Mouse (Mus musculus) midbrain, embryonic 16.5 days (tissue): ENCODE measurements around the gene Odr4. TPM values are rescaled to one million over a fixed set of nuclear protein-coding genes. Genes with fewer than 3 reads are reported as not detected.

ENCODE experiments used
- ATAC-seq: fragments of 200-750 bp; cut with Nextera tagmentation; 2 replicates; pipeline ENCODE4 v1.8.0; 2017; ENCODE audit warnings: moderate TSS enrichment
- H3K27ac ChIP-seq: fragments of 300-500 bp; sonication (generic); 2 replicates; pipeline ENCODE4 v1.5.1; 2014; ENCODE audit warnings: mild to moderate bottlenecking, low read length, mixed read lengths
- H3K27me3 ChIP-seq: fragments of 300-500 bp; sonication (generic); 2 replicates; pipeline ENCODE4 v1.6.1; 2014; ENCODE audit warnings: low read depth, low read length, mixed read lengths; ENCODE audit not compliant: control insufficient read depth, insufficient read depth
- H3K36me3 ChIP-seq: fragments of 300-500 bp; sonication (generic); 2 replicates; pipeline ENCODE4 v1.6.1; 2014; ENCODE audit warnings: mild to moderate bottlenecking, low read length, moderate library complexity, mixed read lengths; ENCODE audit not compliant: control insufficient read depth, insufficient read depth
- H3K4me1 ChIP-seq: fragments of 300-500 bp; sonication (generic); 2 replicates; pipeline ENCODE4 v1.6.1; 2014; ENCODE audit warnings: mild to moderate bottlenecking, low read length, mixed read lengths; ENCODE audit not compliant: control insufficient read depth, insufficient read depth
- H3K4me2 ChIP-seq: fragments of 300-500 bp; sonication (generic); 2 replicates; pipeline ENCODE4 v1.6.1; 2014; ENCODE audit warnings: mild to moderate bottlenecking, low read length, mixed read lengths
- H3K4me3 ChIP-seq: fragments of 300-500 bp; sonication (generic); 2 replicates; pipeline ENCODE4 v1.5.1; 2014; ENCODE audit warnings: low read depth, mild to moderate bottlenecking, low read length, moderate library complexity, mixed read lengths
- H3K9ac ChIP-seq: fragments of 300-500 bp; sonication (generic); 2 replicates; pipeline ENCODE4 v1.6.1; 2014; ENCODE audit warnings: low read depth, low read length, mixed read lengths
- H3K9me3 ChIP-seq: fragments of 300-500 bp; sonication (generic); replicated peaks from 2 replicates; pipeline ENCODE4 v1.6.1; 2014; ENCODE audit warnings: mild to moderate bottlenecking, low read length, mixed read lengths; ENCODE audit not compliant: control insufficient read depth, poor library complexity, severe bottlenecking
- WGBS: fragments of 180-500 bp; shearing (Covaris S2); extraction: QIAGEN DNeasy Blood & Tissue Kit; methylation state at CpG from one replicate; pipeline ENCODE4 v1.1.7; 2014; 5-methylcytosine and 5-hydroxymethylcytosine counted together
- polyA plus RNA-seq: library from polyadenylated mRNA; unstranded; fragments of >200 nt; fragmentation: Nextera tagmentation; extraction: Ambion mirVana; gene quantifications from 2 replicates; pipeline ENCODE4 v1.2.1, GENCODE M21; 2015

The Odr4 gene
- polyA plus RNA-seq, 1 experiment from 2014 or later, result 37.8 TPM

- H3K4me2 ChIP-seq, result no peak overlapping the region
- H3K9me3 ChIP-seq, result no peaks in the 10 kb centered on the region
- no peak overlapping the region for H3K9ac ChIP-seq
- WGBS, result 86% methylated on average over 3 of the region's 3 CpGs
- H3K4me1 ChIP-seq, result no peaks in the 10 kb centered on the region
- peaks cover 3% of the 10 kb centered on the region for H3K36me3 ChIP-seq
- H3K4me3 ChIP-seq, result no peak overlapping the region
- H3K27me3 ChIP-seq, result no peaks in the 10 kb centered on the region
- ATAC-seq, result no peak
- no peak overlapping the region for H3K27ac ChIP-seq
Measured at GRCm38 (mm10) chr1:150372895-150373294, 20.0 kb downstream of the Odr4 start.

DNA sequence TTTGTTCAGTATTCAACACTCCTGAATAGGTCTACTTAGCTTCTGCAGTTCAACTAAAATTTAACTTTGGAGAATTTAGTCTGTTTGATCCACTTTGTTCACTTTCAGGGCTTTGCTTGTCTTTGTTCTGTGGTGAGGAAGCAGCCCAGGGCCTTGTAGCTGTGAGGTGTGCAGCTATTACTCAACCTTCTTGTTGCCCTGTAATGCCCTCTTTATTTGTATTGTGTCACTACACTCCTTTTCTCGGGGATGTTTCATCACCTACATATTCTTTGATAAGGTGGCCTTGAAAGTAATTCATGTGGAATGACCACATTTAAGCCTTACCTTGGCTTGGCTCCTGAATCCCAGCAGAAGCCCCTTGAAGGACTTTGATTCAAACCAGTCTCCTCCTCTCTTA lies 32.0 kb downstream of the Odr4 start:
- H3K4me2 ChIP-seq, result no peak overlapping the region
- no peak for ATAC-seq
- H3K27me3 ChIP-seq, result no peaks in the 10 kb centered on the region
- H3K9me3 ChIP-seq, result no peaks in the 10 kb centered on the region
- H3K27ac ChIP-seq, result no peak overlapping the region
- WGBS, result 94% methylated on average over 1 of the region's 1 CpGs
- peaks cover 19% of the 10 kb centered on the region for H3K36me3 ChIP-seq
- no peaks in the 10 kb centered on the region for H3K4me1 ChIP-seq
- no peak overlapping the region for H3K4me3 ChIP-seq
- no peak overlapping the region for H3K9ac ChIP-seq

- no peak overlapping the region for H3K4me2 ChIP-seq
- no peak overlapping the region for H3K4me3 ChIP-seq
- H3K27me3 ChIP-seq, result no peaks in the 10 kb centered on the region
- H3K9me3 ChIP-seq, result no peaks in the 10 kb centered on the region
- WGBS, result 82% methylated on average over 2 of the region's 2 CpGs
- no peaks in the 10 kb centered on the region for H3K36me3 ChIP-seq
- H3K9ac ChIP-seq, result no peak overlapping the region
- no peaks in the 10 kb centered on the region for H3K4me1 ChIP-seq
- ATAC-seq, result no peak
- no peak overlapping the region for H3K27ac ChIP-seq
Measured at GRCm38 (mm10) chr1:150335111-150335510, 57.8 kb downstream of the Odr4 start.

- H3K4me2 ChIP-seq, result no peak within 1 kb of the TSS
- H3K27me3 ChIP-seq, result no peaks in the 10 kb centered on the region
- no peak for ATAC-seq
- no peak within 1 kb of the TSS for H3K4me3 ChIP-seq
- WGBS, result 80% methylated on average over 1 of the region's 1 CpGs
- H3K9me3 ChIP-seq, result no peaks in the 10 kb centered on the region
- H3K9ac ChIP-seq, result no peak within 1 kb of the TSS
- no peaks in the 10 kb centered on the region for H3K36me3 ChIP-seq
- no peaks in the 10 kb centered on the region for H3K4me1 ChIP-seq
- no peak within 1 kb of the TSS for H3K27ac ChIP-seq
Measured at GRCm38 (mm10) chr1:150319205-150319604, 73.7 kb downstream of the Odr4 start, which contains the start of gene Pdc. Gene Pdc (plus strand): TSS chr1:150319417.

Other genes starting within 250 kb of the Odr4 start
- gene Pdc, start 73.7 kb downstream of the Odr4 start, polyA plus RNA-seq, result not detected in 2 replicates
- gene Tpr, start 242 bp downstream of the Odr4 start, polyA plus RNA-seq, result 126 and 142 TPM in 2 replicates
- gene Prg4, start 73.1 kb upstream of the Odr4 start, polyA plus RNA-seq, result 0.28 and 0.72 TPM in 2 replicates